Mouse (Mus musculus): ENCODE data around the gene Crip3. TPM values are rescaled to one million over a fixed set of nuclear protein-coding genes. Genes with fewer than 3 reads are reported as not detected.

Gene Crip3
- polyA plus RNA-seq (2015; fragmentation: Nextera tagmentation; extraction: Ambion mirVana) = 3.0 and 3.6 TPM in 2 replicates

DNA sequence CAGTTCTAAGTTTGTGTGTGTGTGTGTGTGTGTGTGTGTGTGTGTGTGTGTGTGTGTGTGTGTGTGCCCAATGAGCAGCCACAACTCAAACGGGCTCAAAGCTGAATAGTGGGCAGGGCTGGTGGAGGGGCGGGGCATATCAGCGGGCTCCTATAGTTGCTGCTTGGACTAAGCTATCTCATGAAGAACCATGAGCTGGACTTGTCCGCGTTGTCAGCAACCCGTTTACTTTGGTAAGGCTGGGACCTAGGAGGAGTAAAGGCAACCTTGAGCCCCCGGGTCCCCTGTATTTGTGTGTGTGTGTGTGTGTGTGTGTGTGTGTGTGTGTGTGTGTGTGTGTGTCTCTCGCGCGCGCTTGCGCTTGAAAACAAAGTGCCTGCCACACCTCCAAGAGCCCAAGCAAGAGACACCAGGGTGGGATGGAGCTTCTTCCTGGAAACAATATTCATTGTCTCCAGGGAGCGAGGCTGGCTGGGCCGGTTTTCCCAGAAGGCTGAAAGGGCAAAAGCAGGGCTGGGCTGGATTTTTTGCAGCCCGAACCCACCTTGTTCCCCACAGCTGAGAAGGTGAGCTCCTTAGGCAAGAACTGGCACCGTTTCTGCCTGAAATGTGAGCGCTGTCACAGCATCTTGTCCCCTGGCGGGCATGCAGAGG lies at the start of gene Crip3:
TSS of gene Crip3 (plus strand) at position 166 of the 654 bp plus-strand sequence.
- H3K27ac ChIP-seq (ENCODE audit: low read length) = no peak within 1 kb of the TSS
- no peaks in the 10 kb centered on the region for H3K36me3 ChIP-seq (ENCODE audit: control insufficient read depth, insufficient read depth, low read length)
- 15% methylated on average over 18 of the region's 18 CpGs for WGBS
- H3K4me1 ChIP-seq (ENCODE audit: control insufficient read depth, insufficient read depth, low read length) = no peaks in the 10 kb centered on the region
- no peak within 1 kb of the TSS for H3K4me3 ChIP-seq (ENCODE audit: low read depth, low read length)
- peak within 1 kb of the TSS; percentile 23; the same call in 1 of the 2 replicates for H3K4me2 ChIP-seq (ENCODE audit: low read length)
- H3K9me3 ChIP-seq (replicated peaks; ENCODE audit: control insufficient read depth, low read length, poor library complexity, severe bottlenecking) = no peaks in the 10 kb centered on the region
- ATAC-seq = no peak
- no peaks in the 10 kb centered on the region for H3K27me3 ChIP-seq (ENCODE audit: control insufficient read depth, insufficient read depth, low read depth, low read length)
- H3K9ac ChIP-seq (ENCODE audit: low read depth, low read length) = no peak within 1 kb of the TSS

DNA sequence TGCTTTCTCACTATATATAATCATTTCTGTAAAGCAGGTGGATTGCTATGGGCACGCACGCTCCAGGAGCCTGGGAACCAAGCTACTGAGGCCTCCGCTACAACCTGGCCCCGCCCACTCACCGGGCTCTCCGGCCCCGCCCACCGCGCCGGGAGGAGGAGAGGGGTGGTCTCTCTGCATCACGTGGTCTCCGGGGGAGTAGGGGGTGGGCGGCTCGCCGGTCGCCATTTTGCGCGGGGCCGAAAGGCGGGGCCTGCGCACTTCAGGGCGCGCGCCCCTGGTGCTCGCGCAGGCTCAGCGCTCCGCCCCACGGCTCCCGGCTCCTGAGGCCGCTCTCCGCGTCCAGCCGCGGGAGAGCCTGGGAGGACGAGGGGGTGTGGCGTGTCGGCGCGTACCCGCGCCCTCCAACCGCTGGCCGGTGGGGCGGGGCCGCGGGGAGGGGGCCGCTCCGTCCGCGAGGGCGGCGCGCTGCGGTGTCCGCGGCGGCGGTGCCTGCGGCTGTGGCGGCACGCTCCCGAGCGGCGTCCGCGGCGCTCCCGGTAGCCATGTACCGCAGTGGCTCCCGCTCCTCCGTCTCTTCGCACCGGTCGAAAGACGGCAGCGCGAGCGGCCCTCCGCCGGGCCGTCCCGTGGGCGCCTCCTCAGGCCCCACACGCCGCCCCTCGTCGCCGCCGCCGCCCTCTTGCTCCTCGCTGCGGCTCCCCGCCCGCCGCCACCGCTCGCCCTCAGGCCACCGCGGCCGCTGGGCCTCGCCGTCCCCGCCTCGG lies 45.2 kb upstream of the Crip3 start, which contains the start of gene Zfp318:
TSS of gene Zfp318 (plus strand) at position 438 of the 767 bp plus-strand sequence.
- Histone ChIP-seq H3K9ac (ENCODE audit: low read depth, low read length) (peak within 1 kb of the TSS; percentile 99), H3K4me2 (ENCODE audit: low read length) (peak within 1 kb of the TSS; percentile 59), H3K4me3 (ENCODE audit: low read depth, low read length) (peak within 1 kb of the TSS; percentile 94), H3K27me3 (ENCODE audit: control insufficient read depth, insufficient read depth, low read depth, low read length) (no peaks in the 10 kb centered on the region), H3K27ac (ENCODE audit: low read length) (peak within 1 kb of the TSS; percentile 94), H3K36me3 (ENCODE audit: control insufficient read depth, insufficient read depth, low read length) (0 out of 2 replicates have a peak, but pooled peaks cover 8% of the 10 kb centered on the region), H3K4me1 (ENCODE audit: control insufficient read depth, insufficient read depth, low read length) (peaks cover 17% of the 10 kb centered on the region), H3K9me3 (replicated peaks; ENCODE audit: control insufficient read depth, low read length, poor library complexity, severe bottlenecking) (no peaks in the 10 kb centered on the region)
- 0% methylated on average over 56 of the region's 105 CpGs for WGBS
- peak; percentile 97 for ATAC-seq

DNA sequence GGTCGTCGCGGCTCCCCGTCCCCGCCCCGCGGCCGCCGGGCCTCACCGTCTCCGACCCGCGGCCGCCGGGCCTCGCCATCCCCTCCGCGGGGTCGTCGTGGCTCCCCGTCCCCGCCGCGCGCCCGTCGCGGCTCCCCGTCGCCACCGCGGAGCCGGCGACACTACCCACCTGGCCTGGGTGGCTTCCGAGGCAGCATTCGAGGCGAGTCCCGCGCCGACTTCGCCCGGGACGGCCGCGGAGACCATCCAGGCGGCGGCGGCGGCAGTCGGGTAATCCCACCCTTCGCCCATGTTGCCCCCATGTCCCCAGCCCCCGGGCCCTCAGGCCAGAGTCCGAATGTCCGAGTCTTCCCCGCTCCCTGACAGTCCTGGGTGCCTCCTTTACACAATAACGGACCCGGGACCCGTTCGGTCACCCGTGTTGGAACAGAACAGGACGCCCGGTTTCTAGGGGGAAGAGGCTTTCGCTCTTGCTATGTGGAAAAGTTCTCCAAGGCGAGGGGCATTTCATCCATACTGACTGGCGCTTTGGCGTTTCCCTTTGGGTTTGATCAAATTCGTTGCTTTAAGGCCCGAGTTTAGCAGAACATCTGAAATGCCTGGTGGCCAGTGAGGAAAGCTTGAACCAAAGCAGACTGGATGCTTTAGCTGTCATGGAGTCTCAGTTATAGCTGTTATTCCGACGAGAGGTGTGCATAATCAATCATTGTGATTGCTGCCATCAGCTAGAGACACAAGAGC lies 44.5 kb upstream of the Crip3 start:
- peak overlapping the region; percentile 59 for H3K4me2 ChIP-seq (ENCODE audit: low read length)
- WGBS = 0% methylated on average over 59 of the region's 70 CpGs
- no peaks in the 10 kb centered on the region for H3K9me3 ChIP-seq (replicated peaks; ENCODE audit: control insufficient read depth, low read length, poor library complexity, severe bottlenecking)

DNA sequence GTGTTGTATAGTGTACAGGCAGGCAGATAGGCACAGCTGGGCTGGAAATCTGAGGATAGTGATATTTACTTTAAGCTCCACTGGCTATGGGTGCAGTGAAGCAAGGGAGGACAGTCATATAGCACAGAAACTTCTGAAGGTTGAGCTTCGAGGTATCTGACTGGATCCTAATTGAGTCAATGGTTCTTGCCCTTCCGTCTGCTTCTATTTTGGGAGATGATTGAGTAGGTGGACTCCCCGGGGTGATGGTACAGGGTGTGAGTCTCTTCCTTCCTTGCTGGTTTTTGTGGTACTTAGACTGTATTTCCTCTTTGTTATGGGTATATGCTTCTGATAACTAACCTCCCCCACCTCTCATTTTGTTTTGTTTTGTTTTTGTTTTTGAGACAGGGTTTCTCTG lies 40.5 kb upstream of the Crip3 start:
- H3K36me3 ChIP-seq (ENCODE audit: control insufficient read depth, insufficient read depth, low read length) = peaks cover 15% of the 10 kb centered on the region; the same call in 1 of the 2 replicates
- ATAC-seq = no peak
- no peak overlapping the region for H3K4me3 ChIP-seq (ENCODE audit: low read depth, low read length)
- peaks cover 17% of the 10 kb centered on the region for H3K4me1 ChIP-seq (ENCODE audit: control insufficient read depth, insufficient read depth, low read length)
- no peak overlapping the region for H3K4me2 ChIP-seq (ENCODE audit: low read length)
- no peaks in the 10 kb centered on the region for H3K9me3 ChIP-seq (replicated peaks; ENCODE audit: control insufficient read depth, low read length, poor library complexity, severe bottlenecking)
- no peak overlapping the region for H3K27ac ChIP-seq (ENCODE audit: low read length)
- H3K27me3 ChIP-seq (ENCODE audit: control insufficient read depth, insufficient read depth, low read depth, low read length) = no peaks in the 10 kb centered on the region
- WGBS = 87% methylated on average over 3 of the region's 3 CpGs
- H3K9ac ChIP-seq (ENCODE audit: low read depth, low read length) = no peak overlapping the region

More for the DNA sequence above, 44.5 kb upstream of the Crip3 start:
- ATAC-seq = peak; percentile 49
- peak overlapping the region; percentile 99 for H3K9ac ChIP-seq (ENCODE audit: low read depth, low read length)
- peak overlapping the region; percentile 94 for H3K4me3 ChIP-seq (ENCODE audit: low read depth, low read length)
- no peaks in the 10 kb centered on the region for H3K27me3 ChIP-seq (ENCODE audit: control insufficient read depth, insufficient read depth, low read depth, low read length)
- H3K27ac ChIP-seq (ENCODE audit: low read length) = peak overlapping the region; percentile 94
- H3K4me1 ChIP-seq (ENCODE audit: control insufficient read depth, insufficient read depth, low read length) = peaks cover 17% of the 10 kb centered on the region
- H3K36me3 ChIP-seq (ENCODE audit: control insufficient read depth, insufficient read depth, low read length) = peaks cover 10% of the 10 kb centered on the region; the same call in 1 of the 2 replicates

DNA sequence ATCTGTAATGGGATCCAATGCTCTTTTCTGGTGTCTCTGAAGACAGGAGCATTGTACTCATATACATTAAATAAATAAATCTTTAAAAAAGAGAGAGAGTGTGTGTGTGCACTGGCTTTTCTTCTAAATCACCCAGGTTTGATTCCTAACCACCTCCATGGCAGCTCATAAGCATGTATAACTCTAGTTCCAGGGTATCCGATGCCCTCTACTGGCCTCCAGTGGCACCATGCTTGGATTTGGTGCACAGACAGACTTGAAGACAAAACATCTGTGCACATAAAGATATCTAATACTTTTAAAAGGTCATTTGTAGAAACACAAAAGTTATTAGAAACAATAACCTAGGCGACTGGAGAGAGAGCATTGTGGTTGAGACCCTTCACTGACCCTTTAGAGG lies 35.7 kb upstream of the Crip3 start:
- no peaks in the 10 kb centered on the region for H3K27me3 ChIP-seq (ENCODE audit: control insufficient read depth, insufficient read depth, low read depth, low read length)
- H3K27ac ChIP-seq (ENCODE audit: low read length) = no peak overlapping the region
- H3K4me3 ChIP-seq (ENCODE audit: low read depth, low read length) = no peak overlapping the region
- ATAC-seq = no peak
- 49% methylated on average over 2 of the region's 2 CpGs for WGBS
- no peak overlapping the region for H3K9ac ChIP-seq (ENCODE audit: low read depth, low read length)
- no peaks in the 10 kb centered on the region for H3K4me1 ChIP-seq (ENCODE audit: control insufficient read depth, insufficient read depth, low read length)
- H3K36me3 ChIP-seq (ENCODE audit: control insufficient read depth, insufficient read depth, low read length) = peaks cover 18% of the 10 kb centered on the region; the same call in 1 of the 2 replicates
- no peaks in the 10 kb centered on the region for H3K9me3 ChIP-seq (replicated peaks; ENCODE audit: control insufficient read depth, low read length, poor library complexity, severe bottlenecking)
- H3K4me2 ChIP-seq (ENCODE audit: low read length) = no peak overlapping the region

DNA sequence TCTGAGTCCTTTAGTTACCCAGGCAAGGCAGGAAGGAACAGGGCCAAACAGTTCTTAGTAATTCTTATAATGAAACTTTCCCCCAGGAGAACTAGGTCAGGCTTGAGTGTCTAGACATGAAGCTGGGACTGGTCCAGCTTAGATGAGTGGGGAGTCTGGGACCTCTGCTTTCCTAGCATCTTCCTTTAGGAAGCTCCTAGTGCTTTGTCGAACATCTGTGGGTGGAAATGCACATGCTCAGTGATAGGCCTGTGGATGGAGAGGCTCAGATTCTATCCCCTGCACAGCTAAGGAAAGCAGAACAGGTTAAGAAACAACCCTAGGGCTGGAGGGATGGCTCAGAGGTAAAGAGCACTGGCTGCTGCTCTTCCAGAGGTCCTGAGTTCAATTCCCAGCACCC lies 34.1 kb upstream of the Crip3 start:
- H3K9me3 ChIP-seq (replicated peaks; ENCODE audit: control insufficient read depth, low read length, poor library complexity, severe bottlenecking) = no peaks in the 10 kb centered on the region
- no peak overlapping the region for H3K4me3 ChIP-seq (ENCODE audit: low read depth, low read length)
- peaks cover 21% of the 10 kb centered on the region for H3K36me3 ChIP-seq (ENCODE audit: control insufficient read depth, insufficient read depth, low read length)
- 90% methylated on average over 1 of the region's 1 CpGs for WGBS
- no peak overlapping the region for H3K4me2 ChIP-seq (ENCODE audit: low read length)
- no peak overlapping the region for H3K27ac ChIP-seq (ENCODE audit: low read length)
- no peak overlapping the region for H3K9ac ChIP-seq (ENCODE audit: low read depth, low read length)
- no peaks in the 10 kb centered on the region for H3K4me1 ChIP-seq (ENCODE audit: control insufficient read depth, insufficient read depth, low read length)
- no peak for ATAC-seq
- no peaks in the 10 kb centered on the region for H3K27me3 ChIP-seq (ENCODE audit: control insufficient read depth, insufficient read depth, low read depth, low read length)

DNA sequence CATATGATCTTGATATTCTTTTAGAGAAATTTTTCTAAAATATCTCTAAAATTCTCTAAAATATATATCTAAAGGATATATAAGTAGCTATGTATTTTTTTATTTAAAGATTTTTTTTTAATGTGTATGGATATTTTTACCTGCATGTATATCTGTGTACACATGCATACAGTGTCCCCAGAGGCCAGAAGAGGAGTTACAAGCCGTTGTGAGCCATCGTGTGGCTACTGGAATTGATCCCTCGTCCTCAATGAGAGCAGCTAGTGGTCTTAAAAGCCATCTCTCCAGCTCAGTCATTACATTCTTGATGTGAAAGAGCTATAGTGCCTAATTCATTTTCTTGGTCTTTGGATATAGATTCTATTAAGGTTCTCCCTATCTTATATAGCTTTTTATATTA lies 20.2 kb upstream of the Crip3 start:
- H3K27ac ChIP-seq (ENCODE audit: low read length) = no peak overlapping the region
- H3K4me1 ChIP-seq (ENCODE audit: control insufficient read depth, insufficient read depth, low read length) = no peaks in the 10 kb centered on the region
- H3K9me3 ChIP-seq (replicated peaks; ENCODE audit: control insufficient read depth, low read length, poor library complexity, severe bottlenecking) = no peaks in the 10 kb centered on the region
- H3K36me3 ChIP-seq (ENCODE audit: control insufficient read depth, insufficient read depth, low read length) = peaks cover 45% of the 10 kb centered on the region
- no peak overlapping the region for H3K4me2 ChIP-seq (ENCODE audit: low read length)
- H3K9ac ChIP-seq (ENCODE audit: low read depth, low read length) = no peak overlapping the region
- H3K27me3 ChIP-seq (ENCODE audit: control insufficient read depth, insufficient read depth, low read depth, low read length) = no peaks in the 10 kb centered on the region
- ATAC-seq = no peak
- H3K4me3 ChIP-seq (ENCODE audit: low read depth, low read length) = no peak overlapping the region
- 26% methylated on average over 3 of the region's 3 CpGs for WGBS

DNA sequence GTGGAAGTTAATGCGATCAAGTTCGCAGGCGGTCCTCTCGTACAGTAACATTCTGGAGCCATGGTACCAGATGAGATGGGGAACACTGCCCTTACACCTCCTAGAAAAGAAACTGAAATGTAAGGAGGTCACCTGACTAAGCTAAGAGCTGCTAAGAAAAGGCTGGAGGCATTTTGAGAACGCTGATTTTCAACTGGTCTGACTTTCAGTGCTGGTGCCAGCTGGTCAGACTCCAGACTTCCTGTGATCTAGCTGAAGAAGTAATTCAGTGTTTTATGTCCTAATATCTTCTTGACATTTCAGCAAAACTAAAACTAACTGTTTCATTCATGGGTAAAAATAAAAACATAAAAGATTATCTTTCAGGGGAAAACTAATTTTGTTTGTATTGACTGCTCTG lies 10.1 kb upstream of the Crip3 start:
- Histone ChIP-seq H3K4me1 (ENCODE audit: control insufficient read depth, insufficient read depth, low read length) (no peaks in the 10 kb centered on the region), H3K9ac (ENCODE audit: low read depth, low read length) (no peak overlapping the region)
- no peak for ATAC-seq

More for the DNA sequence above, 10.1 kb upstream of the Crip3 start:
- Histone ChIP-seq H3K36me3 (ENCODE audit: control insufficient read depth, insufficient read depth, low read length) (no peaks in the 10 kb centered on the region; the same call in 1 of the 2 replicates), H3K9me3 (replicated peaks; ENCODE audit: control insufficient read depth, low read length, poor library complexity, severe bottlenecking) (no peaks in the 10 kb centered on the region), H3K27ac (ENCODE audit: low read length) (no peak overlapping the region), H3K4me2 (ENCODE audit: low read length) (no peak overlapping the region), H3K27me3 (ENCODE audit: control insufficient read depth, insufficient read depth, low read depth, low read length) (no peaks in the 10 kb centered on the region), H3K4me3 (ENCODE audit: low read depth, low read length) (no peak overlapping the region)
- 61% methylated on average over 5 of the region's 5 CpGs for WGBS

Measured in midbrain, embryonic 16.5 days (tissue).